8 mouse cellular contexts compared by ENCODE assay signal in the genomic region with DNA sequence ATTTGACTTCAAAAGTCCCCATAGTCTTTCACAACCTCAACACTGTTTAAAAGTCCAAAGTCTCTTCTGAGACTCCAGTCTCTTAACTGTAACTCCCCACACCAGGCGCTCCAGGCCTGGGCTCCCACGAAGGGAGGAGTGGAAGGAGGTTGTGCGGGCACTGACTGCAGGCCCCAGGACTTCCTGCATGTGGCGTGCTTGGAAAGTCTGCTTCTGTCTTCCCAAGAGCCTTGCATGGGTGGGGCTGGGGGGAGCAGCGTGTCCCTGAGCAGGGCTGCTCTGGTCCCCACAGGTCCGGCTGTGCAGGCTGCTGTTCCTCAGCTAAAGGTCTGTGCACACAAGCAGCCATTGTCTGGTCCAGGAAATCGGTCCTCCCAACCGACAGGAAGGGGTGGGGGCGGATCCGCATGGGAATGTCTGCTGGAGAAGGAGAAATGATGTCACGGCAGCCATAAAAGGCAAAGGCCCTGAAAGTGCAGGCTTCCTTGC. TPM values are rescaled to one million over a fixed set of nuclear protein-coding genes. Genes with fewer than 3 reads are reported as not detected.
DNase-seq lines count a peak whose midpoint lies in the region; ATAC-seq lines count a peak whose summit lies in the region.

No protein-coding gene starts in this region.

- H3K36me3 ChIP-seq in embryonic facial prominence, embryonic 10.5 days (replicated peaks): peaks cover 3% of the 10 kb centered on the region; the same call in 1 of the 2 replicates
- no peaks in the 10 kb centered on the region for H3K36me3 ChIP-seq in heart, embryonic 14.5 days (ENCODE audit: control insufficient read depth, insufficient read depth, low read length)
- no peaks in the 10 kb centered on the region for H3K36me3 ChIP-seq in kidney, embryonic 15.5 days

- no peaks in the 10 kb centered on the region for H3K27me3 ChIP-seq in embryonic facial prominence, embryonic 10.5 days (replicated peaks; ENCODE audit: low read depth, poor library complexity, severe bottlenecking)
- no peaks in the 10 kb centered on the region for H3K27me3 ChIP-seq in heart, embryonic 14.5 days (ENCODE audit: control insufficient read depth, insufficient read depth, low read length)
- no peaks in the 10 kb centered on the region for H3K27me3 ChIP-seq in kidney, embryonic 15.5 days

- peaks cover 5% of the 10 kb centered on the region; the same call in 1 of the 2 replicates for H3K9me3 ChIP-seq in embryonic facial prominence, embryonic 10.5 days
- peaks cover 7% of the 10 kb centered on the region; the same call in 1 of the 2 replicates for H3K9me3 ChIP-seq in heart, embryonic 14.5 days (ENCODE audit: control insufficient read depth, low read length)
- no peaks in the 10 kb centered on the region for H3K9me3 ChIP-seq in kidney, embryonic 15.5 days (replicated peaks)

- ATAC-seq in heart, embryonic 14.5 days (ENCODE audit: insufficient number of reproducible peaks, insufficient read depth, low FRiP score, low read depth): peak; percentile 73
- peak; percentile 79 for ATAC-seq in kidney, embryonic 15.5 days (replicated peaks; ENCODE audit: low FRiP score)
- no peak for ATAC-seq in monocyte, adult 5-6 weeks (replicated peaks; ENCODE audit: insufficient number of reproducible peaks, low FRiP score, low TSS enrichment, poor library complexity, severe bottlenecking)

- peak; percentile 81 for DNase-seq in R1 (ENCODE audit: low read depth, low spot score)
- DNase-seq in embryonic facial prominence, embryonic 10.5 days (ENCODE audit: low spot score): peak; percentile 69
- DNase-seq in lung, postnatal 10 days: peak; percentile 88
- DNase-seq in spleen, adult 18-20 months: no peak
- DNase-seq in cerebellum, postnatal 4 days (ENCODE audit: low spot score in 2 of 2): no peak

- peak overlapping the region; percentile 87 for H3K27ac ChIP-seq in embryonic facial prominence, embryonic 10.5 days (replicated peaks)
- H3K27ac ChIP-seq in heart, embryonic 14.5 days (replicated peaks in 1 of 2; ENCODE audit: control insufficient read depth in 1 of 2, insufficient read depth in 1 of 2, low read depth in 2 of 2, low read length in 2 of 2): peak overlapping the region; percentile 46 to 73
- H3K27ac ChIP-seq in kidney, embryonic 15.5 days: peak overlapping the region; percentile 11; the same call in 1 of the 2 replicates

- H3K4me3 ChIP-seq in embryonic facial prominence, embryonic 10.5 days: peak overlapping the region; percentile 18; the same call in 1 of the 2 replicates
- H3K4me3 ChIP-seq in heart, embryonic 14.5 days (ENCODE audit: control insufficient read depth in 1 of 2, insufficient read depth in 1 of 2, low read depth in 1 of 2, low read length in 2 of 2): no peak overlapping the region
- no peak overlapping the region for H3K4me3 ChIP-seq in kidney, embryonic 15.5 days (replicated peaks)

- peaks cover 23% of the 10 kb centered on the region for H3K4me1 ChIP-seq in embryonic facial prominence, embryonic 10.5 days
- H3K4me1 ChIP-seq in heart, embryonic 14.5 days (ENCODE audit: control insufficient read depth in 2 of 2, insufficient read depth in 2 of 2, low read length in 2 of 2): peaks cover 0 to 3% of the 10 kb centered on the region in 2 experiments; a peak in 2 of 4 replicates
- peaks cover 9% of the 10 kb centered on the region; the same call in 1 of the 2 replicates for H3K4me1 ChIP-seq in kidney, embryonic 15.5 days

- 43% methylated on average over 11 of the region's 11 CpGs for WGBS in embryonic facial prominence, embryonic 10.5 days
- WGBS in heart, embryonic 14.5 days: 53% methylated on average over 11 of the region's 11 CpGs
- 49% methylated on average over 11 of the region's 11 CpGs for WGBS in kidney, embryonic 15.5 days

- H3K9ac ChIP-seq in heart, embryonic 14.5 days (ENCODE audit: low read length): no peak overlapping the region
- H3K9ac ChIP-seq in kidney, embryonic 15.5 days: no peak overlapping the region

- H3K4me2 ChIP-seq in heart, embryonic 14.5 days (ENCODE audit: low read length): no peak overlapping the region
- H3K4me2 ChIP-seq in kidney, embryonic 15.5 days: no peak overlapping the region

RNA-seq across cellular contexts. Expression of gene Mn1, which starts 48.7 kb away (rescaled TPM):
- 44.3 and 49.5 TPM in 2 replicates for polyA plus RNA-seq in embryonic facial prominence, embryonic 10.5 days (2016; fragmentation: Nextera tagmentation; extraction: Ambion mirVana)
- 5.6 and 6.9 TPM in 2 replicates for polyA plus RNA-seq in heart, embryonic 14.5 days (2014; fragmentation: Nextera tagmentation; extraction: Ambion mirVana)
- polyA plus RNA-seq in kidney, embryonic 15.5 days (2015; fragmentation: Nextera tagmentation; extraction: Ambion mirVana): 6.2 and 7.8 TPM in 2 replicates
- total RNA-seq in monocyte, adult 5-6 weeks (2017): 0.19 TPM in 1 of 3 replicates, not detected in the others

Comparison
In these comparisons a context has a peak if more than half of its experiments do, and no peak if none do; other contexts are left out.
1. DNase-seq: peak in R1 (single experiment), embryonic facial prominence, embryonic 10.5 days (single experiment) and lung, postnatal 10 days (single experiment); none in spleen, adult 18-20 months (0 of 2) and cerebellum, postnatal 4 days (0 of 2).
2. H3K27ac ChIP-seq: peak in every context shown above with its lines; median percentile 87 in embryonic facial prominence, embryonic 10.5 days; 60 in heart, embryonic 14.5 days; 11 in kidney, embryonic 15.5 days.